29 mouse cellular contexts compared by ENCODE assay signal in the genomic region with DNA sequence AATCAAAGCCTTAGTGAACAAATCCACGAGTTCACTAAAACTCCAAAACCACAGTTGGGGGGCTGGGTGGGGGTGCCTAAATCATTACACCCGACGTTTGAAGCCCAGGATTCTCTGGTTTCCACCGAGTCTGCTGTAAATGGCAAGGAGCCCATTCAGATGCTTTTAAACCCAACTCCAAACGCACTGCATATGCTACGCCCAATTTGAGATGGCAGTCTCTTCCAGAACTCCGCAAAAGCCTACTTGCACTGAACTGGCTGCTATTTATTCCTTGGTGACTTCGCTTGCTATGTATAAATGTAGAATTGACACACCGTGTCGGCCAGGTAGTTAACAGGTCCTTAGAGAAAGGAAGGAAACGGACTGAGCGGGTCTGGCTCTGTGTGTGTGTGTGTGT. TPM values are rescaled to one million over a fixed set of nuclear protein-coding genes. Genes with fewer than 3 reads are reported as not detected.
DNase-seq lines count a peak whose midpoint lies in the region; ATAC-seq and TF ChIP-seq lines count a peak whose summit lies in the region.
"Had no signal": no experiment of that assay in that cellular context is flagged by ENCODE, and none has a peak within 500 bp of the region (broad histone marks: within the 10 kb centered on the region; RNA-seq: fewer than 3 reads in every experiment).

No protein-coding gene starts in this region.

- H3K4me2 ChIP-seq in embryonic facial prominence, embryonic 14.5 days (ENCODE audit: low read depth, low read length) = no peak overlapping the region
- H3K4me2 ChIP-seq: embryonic facial prominence, embryonic 13.5 days; hindbrain, embryonic 12.5 days; liver, embryonic 11.5 days; midbrain, embryonic 11.5 days; neural tube, embryonic 15.5 days had no signal

- no peaks in the 10 kb centered on the region for H3K27me3 ChIP-seq in embryonic facial prominence, embryonic 14.5 days (replicated peaks; ENCODE audit: control insufficient read depth, insufficient read depth, low read length)
- no peaks in the 10 kb centered on the region for H3K27me3 ChIP-seq in embryonic facial prominence, embryonic 10.5 days (replicated peaks; ENCODE audit: low read depth, poor library complexity, severe bottlenecking)
- H3K27me3 ChIP-seq: embryonic facial prominence, embryonic 13.5 days; hindbrain, embryonic 12.5 days; neural tube, embryonic 15.5 days had no signal

- no peaks in the 10 kb centered on the region for H3K9me3 ChIP-seq in embryonic facial prominence, embryonic 14.5 days (ENCODE audit: control insufficient read depth, low read length)
- H3K9me3 ChIP-seq in embryonic facial prominence, embryonic 10.5 days = no peaks in the 10 kb centered on the region
- H3K9me3 ChIP-seq: embryonic facial prominence, embryonic 13.5 days; hindbrain, embryonic 12.5 days; neural tube, embryonic 15.5 days had no signal

- no peak overlapping the region for H3K4me3 ChIP-seq in embryonic facial prominence, embryonic 14.5 days (ENCODE audit: low read depth, low read length)
- H3K4me3 ChIP-seq in embryonic facial prominence, embryonic 10.5 days = no peak overlapping the region
- no peak overlapping the region for H3K4me3 ChIP-seq in gastrocnemius, adult 2 months
- H3K4me3 ChIP-seq: embryonic facial prominence, embryonic 13.5 days; heart, adult 2 months; hindbrain, embryonic 12.5 days; neural tube, embryonic 15.5 days had no signal

- peaks cover 10% of the 10 kb centered on the region for H3K4me1 ChIP-seq in embryonic facial prominence, embryonic 14.5 days (ENCODE audit: control insufficient read depth, insufficient read depth, low read length)
- peaks cover 37% of the 10 kb centered on the region for H3K4me1 ChIP-seq in embryonic facial prominence, embryonic 10.5 days

- 49% methylated on average over 12 of the region's 12 CpGs for WGBS in embryonic facial prominence, embryonic 14.5 days
- 90% methylated on average over 12 of the region's 12 CpGs for WGBS in embryonic facial prominence, embryonic 10.5 days

- no peak for TF ChIP-seq CTCF in gastrocnemius, adult 2 months (IDR thresholded peaks at IDR 0.05)

- H3K27ac ChIP-seq in embryonic facial prominence, embryonic 14.5 days (replicated peaks; ENCODE audit: low read depth, low read length) = no peak overlapping the region
- H3K27ac ChIP-seq in embryonic facial prominence, embryonic 10.5 days (replicated peaks) = no peak overlapping the region
- peak overlapping the region; percentile 85; the same call in 1 of the 2 replicates for H3K27ac ChIP-seq in gastrocnemius, adult 2 months
- H3K27ac ChIP-seq: hindbrain, embryonic 12.5 days; neural tube, embryonic 15.5 days had no signal

- intact Hi-C loops in gastrocnemius, adult 2 months (cut with DNase I) = no loop called here
- intact Hi-C loops in gastrocnemius, postnatal 14 days (cut with DNase I; ENCODE audit: low total_unique reads) = no loop called here
- intact Hi-C loops in left cerebral cortex, postnatal 14 days (cut with DNase I) = no loop called here

- peak; percentile 68 for DNase-seq in embryonic facial prominence, embryonic 14.5 days (ENCODE audit: low spot score)
- DNase-seq in embryonic facial prominence, embryonic 10.5 days (ENCODE audit: low spot score) = no peak
- no peak for DNase-seq in gastrocnemius, adult 2 months
- DNase-seq in gastrocnemius, postnatal 14 days = no peak
- peak; percentile 56 to 73 for DNase-seq in left cerebral cortex, postnatal 14 days (ENCODE audit: low spot score in 2 of 2)
- no peak for DNase-seq in left cerebral cortex, adult 11 months (ENCODE audit: low spot score)
- peak; percentile 59 for DNase-seq in brain, embryonic 18.5 days (ENCODE audit: low read depth, low spot score)
- DNase-seq in adrenal gland, postnatal 10 days = no peak
- DNase-seq: adrenal gland, adult 8-10 months; cerebellum, adult 11 months; gastrocnemius, postnatal 36 days; heart, adult 2 months; kidney, postnatal 25 days; liver, postnatal 0 days; spleen, adult 18-20 months; thymus, postnatal 14 days had no signal

- no peak overlapping the region for H3K9ac ChIP-seq in embryonic facial prominence, embryonic 14.5 days (ENCODE audit: low read depth, low read length)
- H3K9ac ChIP-seq: embryonic facial prominence, embryonic 13.5 days; hindbrain, embryonic 12.5 days; liver, postnatal 0 days; neural tube, embryonic 15.5 days had no signal

- ATAC-seq in embryonic facial prominence, embryonic 14.5 days (ENCODE audit: low read depth) = peak; percentile 32; the same call in 1 of the 2 replicates
- ATAC-seq: activated CD4-positive, CD25-positive, alpha-beta regulatory T cell, adult 4 months; intestine, postnatal 0 days; liver, postnatal 0 days; lung, postnatal 0 days had no signal

- no peaks in the 10 kb centered on the region for H3K36me3 ChIP-seq in embryonic facial prominence, embryonic 14.5 days (ENCODE audit: control insufficient read depth, insufficient read depth, low read length)
- peaks cover 13% of the 10 kb centered on the region for H3K36me3 ChIP-seq in embryonic facial prominence, embryonic 10.5 days (replicated peaks)
- H3K36me3 ChIP-seq: embryonic facial prominence, embryonic 13.5 days; hindbrain, embryonic 12.5 days; neural tube, embryonic 15.5 days had no signal

RNA-seq across cellular contexts. Expression of a gene that starts 25.6 kb away (rescaled TPM):
- polyA plus RNA-seq in embryonic facial prominence, embryonic 14.5 days (2014; fragmentation: Nextera tagmentation; extraction: Ambion mirVana) = 8.8 and 9.2 TPM in 2 replicates
- 3.7 and 4.6 TPM in 2 replicates for polyA plus RNA-seq in embryonic facial prominence, embryonic 10.5 days (2016; fragmentation: Nextera tagmentation; extraction: Ambion mirVana)
- total RNA-seq in gastrocnemius, adult 2 months (2021) = 10 to 100 TPM; 19.6 to 24.6 TPM
- 10 to 100 TPM; 29.2 to 35.1 TPM for total RNA-seq in gastrocnemius, postnatal 14 days (2021)
- total RNA-seq in left cerebral cortex, postnatal 14 days (2021) = 10 to 100 TPM; 55.8 to 63.6 TPM
- total RNA-seq in adrenal gland, postnatal 10 days (2021) = 10 to 100 TPM; 23.0 to 23.1 TPM

RNA-seq across cellular contexts. Expression of a gene that starts 31.3 kb away (rescaled TPM):
- polyA plus RNA-seq in embryonic facial prominence, embryonic 14.5 days (2014; fragmentation: Nextera tagmentation; extraction: Ambion mirVana) = 0.69 and 1.0 TPM in 2 replicates
- 0.21 and 0.46 TPM in 2 replicates for polyA plus RNA-seq in embryonic facial prominence, embryonic 10.5 days (2016; fragmentation: Nextera tagmentation; extraction: Ambion mirVana)
- not detected for total RNA-seq in gastrocnemius, adult 2 months (2021)
- total RNA-seq in gastrocnemius, postnatal 14 days (2021) = not detected
- total RNA-seq in left cerebral cortex, postnatal 14 days (2021) = not detected
- total RNA-seq in adrenal gland, postnatal 10 days (2021) = not detected
- total RNA-seq: adrenal gland, adult 8-10 months; gastrocnemius, postnatal 36 days; heart, adult 2 months; heart, postnatal 25 days; layer of hippocampus, postnatal 25 days had no signal
- polyA plus RNA-seq: activated CD4-positive, CD25-positive, alpha-beta regulatory T cell, adult 4 months; embryonic facial prominence, embryonic 13.5 days; heart, adult 2 months; heart, embryonic 14.5 days; intestine, postnatal 0 days; limb, embryonic 11.5 days; liver, embryonic 11.5 days; liver, postnatal 0 days; lung, postnatal 0 days; neural tube, embryonic 15.5 days; testis, adult 2 months had no signal

Comparison
In these comparisons a context has a peak if more than half of its experiments do, and no peak if none do; other contexts are left out.
1. DNase-seq: peak in embryonic facial prominence, embryonic 14.5 days (single experiment), left cerebral cortex, postnatal 14 days (2 of 2) and brain, embryonic 18.5 days (single experiment); none in embryonic facial prominence, embryonic 10.5 days (single experiment), gastrocnemius, adult 2 months (single experiment), gastrocnemius, postnatal 14 days (single experiment), left cerebral cortex, adult 11 months (single experiment) and adrenal gland, postnatal 10 days (single experiment).